Mouse (Mus musculus) limb, embryonic 11.5 days (tissue): ENCODE results near the gene Ptpn23. TPM values are rescaled to one million over a fixed set of nuclear protein-coding genes. Genes with fewer than 3 reads are reported as not detected.
"Not testable (repeated sequence)": the region's sequence is repeated elsewhere in the genome, so short reads cannot be mapped to it uniquely, and the experiment has no call there.

Experiments
- ATAC-seq: fragments of 200-750 bp; cut with Nextera tagmentation; 2 replicates; pipeline ENCODE4 v1.8.0; 2017; ENCODE audit warnings: low read depth; ENCODE audit not compliant: insufficient number of reproducible peaks, low FRiP score, low TSS enrichment
- DNase-seq: peaks from one replicate; pipeline ENCODE4 v3.0.0-alpha.2; 2015; ENCODE audit warnings: low spot score
- H3K27ac ChIP-seq: fragments of 300-500 bp; sonication (generic); replicated peaks from 2 replicates; pipeline ENCODE4 v1.5.1; 2014; ENCODE audit warnings: low read depth, mild to moderate bottlenecking, low read length
- H3K27me3 ChIP-seq: fragments of 300-500 bp; sonication (generic); 2 replicates; pipeline ENCODE4 v1.6.1; 2014; ENCODE audit warnings: mild to moderate bottlenecking, low read length, mixed read lengths; ENCODE audit not compliant: control insufficient read depth, insufficient read depth
- H3K36me3 ChIP-seq: fragments of 300-500 bp; sonication (generic); 2 replicates; pipeline ENCODE4 v1.6.1; 2014; ENCODE audit warnings: mild to moderate bottlenecking, low read length, moderate library complexity, mixed read lengths; ENCODE audit not compliant: control insufficient read depth, insufficient read depth
- H3K4me1 ChIP-seq: fragments of 300-500 bp; sonication (generic); 2 replicates; pipeline ENCODE4 v1.6.1; 2014; ENCODE audit warnings: low read length, mixed read lengths; ENCODE audit not compliant: control insufficient read depth, insufficient read depth
- H3K4me2 ChIP-seq: fragments of 300-500 bp; sonication (generic); 2 replicates; pipeline ENCODE4 v1.6.1; 2014; ENCODE audit warnings: low read depth, mild to moderate bottlenecking, moderate library complexity; ENCODE audit not compliant: severe bottlenecking
- H3K4me3 ChIP-seq: fragments of 300-500 bp; sonication (generic); 2 replicates; pipeline ENCODE4 v1.5.1; 2014; ENCODE audit warnings: low read depth, low read length
- H3K9ac ChIP-seq: fragments of 300-500 bp; sonication (generic); 2 replicates; pipeline ENCODE4 v1.6.1; 2014; ENCODE audit warnings: mild to moderate bottlenecking, low read length
- H3K9me3 ChIP-seq: fragments of 300-500 bp; sonication (generic); 2 replicates; pipeline ENCODE4 v1.6.1; 2016; ENCODE audit warnings: low read length; ENCODE audit not compliant: control insufficient read depth
- WGBS: fragments of 180-500 bp; shearing (Covaris S2); extraction: QIAGEN DNeasy Blood & Tissue Kit; methylation state at CpG from one replicate; pipeline ENCODE4 v1.1.7; 2014; 5-methylcytosine and 5-hydroxymethylcytosine counted together
- polyA plus RNA-seq: library from polyadenylated mRNA; unstranded; fragments of >200 nt; fragmentation: Nextera tagmentation; extraction: Ambion mirVana; gene quantifications from 2 replicates; pipeline ENCODE4 v1.2.1, GENCODE M21; 2014

The Ptpn23 gene
- polyA plus RNA-seq, 1 experiment from 2014 or later: 16.6 TPM

DNA sequence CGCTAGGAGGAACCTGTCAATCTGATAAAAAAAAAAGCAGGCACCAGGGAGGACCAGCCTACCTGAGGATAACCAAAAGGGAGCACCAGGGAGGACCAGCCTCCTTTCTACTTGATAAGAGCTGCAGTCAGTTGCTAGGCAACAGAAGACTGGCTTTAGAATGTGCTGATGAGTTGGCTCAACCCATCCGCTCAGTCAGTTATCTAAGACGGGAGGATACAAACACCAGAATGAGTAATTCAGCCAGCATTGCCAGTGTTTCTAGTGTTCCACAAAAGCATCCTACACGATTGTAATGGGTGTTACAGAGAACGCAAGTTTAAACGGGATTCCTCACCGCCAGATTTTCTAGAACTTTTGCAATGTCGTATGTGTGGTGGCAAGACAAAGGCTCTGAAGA is 23.2 kb upstream of the Ptpn23 start:
- Histone ChIP-seq H3K27me3 (no peaks in the 10 kb centered on the region), H3K9ac (no peak overlapping the region), H3K27ac (no peak overlapping the region), H3K9me3 (no peaks in the 10 kb centered on the region), H3K36me3 (peaks cover 4% of the 10 kb centered on the region; the same call in 1 of the 2 replicates), H3K4me2 (no peak overlapping the region), H3K4me3 (no peak overlapping the region), H3K4me1 (no peaks in the 10 kb centered on the region)
- no peak for DNase-seq
- ATAC-seq: no peak
- WGBS: 90% methylated on average over 8 of the region's 8 CpGs

- H3K9me3 ChIP-seq: no peaks in the 10 kb centered on the region
- no peak for ATAC-seq
Observed at GRCm38 (mm10) chr9:110419511-110420112, 11.6 kb upstream of the Ptpn23 start, which contains the start of gene Ngp. Ngp (plus strand) TSS chr9:110419747.

GRCm38 (mm10) chr9:110413785-110414184 is 5.8 kb upstream of the Ptpn23 start:
- Histone ChIP-seq H3K4me3 (no peak overlapping the region), H3K36me3 (no peaks in the 10 kb centered on the region), H3K9me3 (no peaks in the 10 kb centered on the region), H3K27ac (no peak overlapping the region), H3K4me2 (no peak overlapping the region), H3K27me3 (no peaks in the 10 kb centered on the region), H3K9ac (no peak overlapping the region), H3K4me1 (no peaks in the 10 kb centered on the region)
- no peak for ATAC-seq
- peak; percentile 70 for DNase-seq
- WGBS: 60% methylated on average over 9 of the region's 9 CpGs

More at GRCm38 (mm10) chr9:110419511-110420112, 11.6 kb upstream of the Ptpn23 start, which contains the start of gene Ngp:
- Histone ChIP-seq H3K36me3 (no peaks in the 10 kb centered on the region), H3K4me2 (no peak within 1 kb of the TSS), H3K4me1 (no peaks in the 10 kb centered on the region), H3K9ac (no peak within 1 kb of the TSS), H3K27ac (no peak within 1 kb of the TSS), H3K4me3 (no peak within 1 kb of the TSS), H3K27me3 (no peaks in the 10 kb centered on the region)
- no peak for DNase-seq
- 89% methylated on average over 12 of the region's 12 CpGs for WGBS

- DNase-seq: no peak
- H3K4me1 ChIP-seq: no peaks in the 10 kb centered on the region
- H3K4me2 ChIP-seq: no peak overlapping the region
- no peak overlapping the region for H3K27ac ChIP-seq
- H3K9ac ChIP-seq: no peak overlapping the region
- no peaks in the 10 kb centered on the region for H3K27me3 ChIP-seq
- 78% methylated on average over 7 of the region's 7 CpGs for WGBS
- H3K4me3 ChIP-seq: no peak overlapping the region
- no peaks in the 10 kb centered on the region for H3K36me3 ChIP-seq
- H3K9me3 ChIP-seq: no peaks in the 10 kb centered on the region
- ATAC-seq: no peak
Observed at GRCm38 (mm10) chr9:110412926-110413325, 4.9 kb upstream of the Ptpn23 start.

GRCm38 (mm10) chr9:110410908-110411887 is 3.2 kb upstream of the Ptpn23 start:
- Histone ChIP-seq H3K36me3 (no peaks in the 10 kb centered on the region), H3K4me3 (no peak overlapping the region), H3K27ac (no peak overlapping the region), H3K9me3 (no peaks in the 10 kb centered on the region), H3K27me3 (no peaks in the 10 kb centered on the region), H3K9ac (no peak overlapping the region), H3K4me1 (peaks cover 6% of the 10 kb centered on the region), H3K4me2 (no peak overlapping the region)
- DNase-seq (peak; percentile 89), ATAC-seq (no peak)
- WGBS: 40% methylated on average over 6 of the region's 6 CpGs

- ATAC-seq (peak; percentile 67), DNase-seq (no peak)
- Histone ChIP-seq H3K4me3 (peak overlapping the region; percentile 97), H3K9me3 (no peaks in the 10 kb centered on the region), H3K4me2 (peak overlapping the region; percentile 85), H3K27me3 (no peaks in the 10 kb centered on the region), H3K27ac (no peak overlapping the region), H3K9ac (peak overlapping the region; percentile 77), H3K4me1 (peaks cover 6% of the 10 kb centered on the region), H3K36me3 (no peaks in the 10 kb centered on the region)
- 1% methylated on average over 41 of the region's 41 CpGs for WGBS
Observed at GRCm38 (mm10) chr9:110407311-110408098, 508 bp downstream of the Ptpn23 start.

DNA sequence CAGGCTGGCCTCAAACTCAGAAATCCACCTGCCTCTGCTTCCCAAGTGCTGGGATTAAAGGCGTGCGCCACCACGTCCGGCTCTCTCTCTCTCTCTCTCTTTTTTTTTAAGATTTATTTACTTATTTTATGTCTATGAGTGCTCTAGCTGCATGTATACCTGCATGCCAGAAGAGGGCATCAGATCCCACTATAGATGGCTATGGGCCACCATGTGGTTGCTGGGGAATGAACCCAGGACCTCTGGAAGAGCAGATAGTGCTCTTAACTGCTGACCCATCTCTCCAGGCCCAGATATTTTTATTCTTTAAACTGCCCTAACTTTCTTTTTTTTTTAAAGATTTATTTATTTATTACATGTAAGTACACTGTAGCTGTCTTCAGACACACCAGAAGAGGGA is 4.8 kb downstream of the Ptpn23 start:
- ATAC-seq, H3K36me3 ChIP-seq, H3K9me3 ChIP-seq: not testable (repeated sequence)

DNA sequence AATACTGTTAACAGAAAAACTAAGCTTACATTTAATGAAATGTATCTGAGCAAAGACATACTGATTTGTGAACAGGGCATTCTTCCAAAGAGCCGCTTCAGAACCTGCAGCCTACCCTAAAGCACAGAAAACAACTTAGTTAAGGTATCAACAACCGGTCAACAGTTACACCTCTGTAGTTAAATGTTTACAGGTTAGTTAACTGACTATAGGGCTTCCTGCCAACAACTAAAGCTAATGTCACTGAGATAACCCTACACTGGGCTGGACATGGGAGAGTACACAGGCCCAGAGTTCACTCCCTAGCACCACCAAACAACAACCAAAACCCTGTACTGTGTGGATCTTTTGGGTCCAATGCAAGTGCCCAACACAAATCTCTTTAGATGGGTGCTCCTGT is 5.3 kb downstream of the Ptpn23 start:
- H3K36me3 ChIP-seq: no peaks in the 10 kb centered on the region
- ATAC-seq: no peak
- H3K9me3 ChIP-seq: no peaks in the 10 kb centered on the region
- H3K27me3 ChIP-seq: no peaks in the 10 kb centered on the region
- H3K27ac ChIP-seq: no peak overlapping the region
- H3K9ac ChIP-seq: no peak overlapping the region
- peaks cover 6% of the 10 kb centered on the region for H3K4me1 ChIP-seq
- no peak for DNase-seq
- no peak overlapping the region for H3K4me3 ChIP-seq
- no peak overlapping the region for H3K4me2 ChIP-seq
- 96% methylated on average over 2 of the region's 2 CpGs for WGBS

More for the DNA sequence above, 4.8 kb downstream of the Ptpn23 start:
- not testable (repeated sequence) for H3K9ac ChIP-seq, DNase-seq, H3K27me3 ChIP-seq, H3K27ac ChIP-seq, H3K4me2 ChIP-seq, H3K4me1 ChIP-seq, H3K4me3 ChIP-seq
- WGBS: 88% methylated on average over 4 of the region's 4 CpGs
